Mouse (Mus musculus) spleen, embryonic (tissue): ENCODE results near the gene Lyl1.

Source experiments
- CTCF ChIA-PET: fragments of 350-600 bp; sonication (Branson Sonifier 250); formaldehyde crosslinking; loops from one replicate; lab custom pipeline; 2022; lab: Charles Lee

Gene Lyl1

GRCm38 (mm10) chr8:84738715-84739400 lies 37.6 kb downstream of the Lyl1 start:
- CTCF ChIA-PET: no interaction called here

- CTCF ChIA-PET: no interaction called here
Observed at GRCm38 (mm10) chr8:84739401-84739742, 38.1 kb downstream of the Lyl1 start.

GRCm38 (mm10) chr8:84740895-84741843 lies 39.9 kb downstream of the Lyl1 start:
- CTCF ChIA-PET: interaction anchor here (0.6 kb wide), 1 partner anchor 35 kb away, joined by 11 read pairs; no protein-coding TSS in a partner anchor

DNA sequence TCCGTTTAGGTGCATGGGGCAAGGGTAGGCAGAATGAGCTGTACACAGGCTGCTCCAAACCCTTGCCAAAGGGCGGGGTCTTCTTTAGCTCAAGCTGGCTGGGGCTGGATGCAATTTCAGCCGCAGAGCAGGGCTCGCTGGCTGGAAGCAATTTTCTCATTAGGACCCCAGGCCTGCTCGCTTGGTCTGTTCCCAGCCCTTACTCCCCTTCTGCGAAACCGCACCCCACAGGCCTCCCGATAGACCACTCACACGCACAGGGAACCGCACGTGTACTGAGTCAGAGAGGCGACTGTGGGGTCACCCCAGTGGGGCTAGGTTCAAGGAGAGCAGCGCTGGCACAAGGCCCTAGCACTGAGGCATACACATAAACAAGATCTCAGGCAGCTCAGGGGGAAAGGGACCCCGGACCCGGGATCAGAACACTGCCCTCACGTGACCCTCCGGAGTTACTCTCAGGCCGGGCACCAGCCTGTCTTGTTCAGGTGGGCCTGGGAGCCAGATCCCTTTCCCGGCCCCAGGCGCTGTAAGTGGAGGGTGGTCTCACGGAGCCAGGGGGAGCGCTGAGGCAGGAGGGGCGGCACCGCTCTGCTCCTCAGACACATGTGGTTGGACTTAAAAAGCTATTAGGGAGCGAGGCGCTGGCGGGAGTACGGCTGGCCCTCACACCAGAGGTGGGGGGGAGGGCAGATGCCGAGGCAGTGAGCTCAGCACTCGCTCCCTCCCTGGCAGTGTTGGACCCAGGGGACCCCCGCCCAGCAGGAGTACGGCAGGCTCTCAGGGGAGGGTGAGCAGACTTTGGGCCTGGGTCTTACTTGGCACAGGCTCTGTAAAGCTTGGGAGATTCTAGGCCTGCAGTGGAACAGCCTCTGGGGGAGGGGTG lies 41.2 kb downstream of the Lyl1 start:
- CTCF ChIA-PET: interaction anchor here (0.6 kb wide), 1 partner anchor 36 kb away, joined by 11 read pairs; no protein-coding TSS in a partner anchor

DNA sequence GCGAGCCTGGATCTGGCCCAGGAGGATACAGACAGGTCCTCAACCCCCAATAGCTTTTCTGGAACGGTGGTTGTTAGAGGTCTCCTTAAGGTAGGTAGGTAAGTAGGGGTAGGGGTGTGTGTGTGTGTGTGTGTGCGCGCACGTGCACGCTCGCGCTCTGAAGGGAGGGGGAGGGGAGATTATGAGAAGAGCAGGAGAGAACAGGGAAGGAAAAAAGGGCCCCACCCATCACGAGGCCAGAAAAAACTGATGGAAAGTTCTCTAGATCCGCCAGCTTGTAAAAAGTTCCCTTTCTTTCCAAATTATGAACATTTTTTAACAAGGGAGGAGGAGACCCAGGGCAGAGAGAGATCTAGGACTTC lies 41.8 kb downstream of the Lyl1 start:
- CTCF ChIA-PET: no interaction called here

- CTCF ChIA-PET: interaction anchor here (0.7 kb wide), 2 partner anchors 15 to 115 kb away, joined by 3 read pairs; no protein-coding TSS in a partner anchor
Observed at GRCm38 (mm10) chr8:84743517-84744420, 42.5 kb downstream of the Lyl1 start.

- CTCF ChIA-PET: no interaction called here
Observed at GRCm38 (mm10) chr8:84745032-84745925, 44.0 kb downstream of the Lyl1 start.

GRCm38 (mm10) chr8:84749519-84749918 lies 48.3 kb downstream of the Lyl1 start:
- CTCF ChIA-PET: no interaction called here

DNA sequence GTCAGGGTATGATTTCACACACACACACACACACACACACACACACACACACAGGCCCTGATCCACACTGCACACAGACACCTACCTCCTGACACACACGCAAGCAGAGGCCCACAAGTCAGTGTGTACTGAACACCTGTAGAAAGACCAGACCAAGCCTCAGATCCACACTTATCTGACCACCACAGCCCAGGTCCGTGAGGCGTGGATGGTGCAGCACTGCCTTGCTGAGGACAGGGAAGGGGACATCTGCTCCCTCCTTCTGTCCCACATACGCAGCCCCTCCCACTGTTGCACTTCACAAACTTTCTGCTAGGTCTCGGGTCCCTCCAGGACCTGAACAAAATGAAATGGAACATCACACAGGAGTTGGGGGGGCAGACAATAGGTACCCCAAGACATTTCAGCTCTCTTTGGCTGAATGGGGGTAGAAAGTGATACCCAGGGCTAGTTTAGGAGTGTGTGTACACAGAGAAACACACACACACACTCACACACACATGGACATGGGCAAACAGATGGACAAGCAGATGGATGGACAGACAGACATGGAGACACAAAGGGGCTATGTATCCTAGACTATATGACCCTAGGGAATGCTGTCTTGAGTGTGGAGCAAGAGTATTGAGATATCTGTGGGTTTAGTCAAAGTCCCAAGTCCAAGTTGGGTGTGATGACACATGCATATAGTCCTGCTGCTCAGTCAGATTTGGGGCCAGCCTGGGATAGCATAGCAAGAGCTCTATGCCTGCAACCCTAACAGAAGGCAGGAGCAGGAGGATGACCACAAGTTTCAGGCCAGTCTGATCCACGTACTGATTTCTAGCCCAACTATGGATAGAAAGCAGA lies 51.7 kb downstream of the Lyl1 start:
- CTCF ChIA-PET: no interaction called here
